Mouse (Mus musculus) testis, postnatal 14 days (tissue): Measurements from ENCODE around the gene Gm20388.
A peak's percentile ranks its signal among the peaks of the same experiment; 100 is the strongest.

ENCODE experiments used
- DNase-seq: peaks from one replicate; pipeline ENCODE4 v3.0.0; 2021; ENCODE audit warnings: low spot score

Gene Gm20388

GRCm38 (mm10) chr8:119910547-119911257 lies at the start of gene Gm20388:
Gene Gm20388, plus strand, starts transcription at chr8:119910841.
- DNase-seq: peak; percentile 89

GRCm38 (mm10) chr8:119861706-119862389 lies 48.8 kb upstream of the Gm20388 start, which contains the start of gene Klhl36:
Gene Klhl36, plus strand, starts transcription at chr8:119862266.
- DNase-seq: peak; percentile 96

GRCm38 (mm10) chr8:119862390-119862734 lies 48.3 kb upstream of the Gm20388 start:
- no peak for DNase-seq

- peak; percentile 74 for DNase-seq
Measured at GRCm38 (mm10) chr8:119862749-119863148, 47.9 kb upstream of the Gm20388 start.

GRCm38 (mm10) chr8:119869616-119870015 lies 41.0 kb upstream of the Gm20388 start:
- DNase-seq: peak; percentile 58

GRCm38 (mm10) chr8:119873181-119873580 lies 37.5 kb upstream of the Gm20388 start:
- DNase-seq: no peak

GRCm38 (mm10) chr8:119881301-119881700 lies 29.3 kb upstream of the Gm20388 start:
- no peak for DNase-seq

- no peak for DNase-seq
Measured at GRCm38 (mm10) chr8:119881917-119882316, 28.7 kb upstream of the Gm20388 start.

GRCm38 (mm10) chr8:119883281-119883680 lies 27.4 kb upstream of the Gm20388 start:
- DNase-seq: no peak

GRCm38 (mm10) chr8:119885612-119886011 lies 25.0 kb upstream of the Gm20388 start:
- no peak for DNase-seq

GRCm38 (mm10) chr8:119887130-119887529 lies 23.5 kb upstream of the Gm20388 start:
- no peak for DNase-seq

- no peak for DNase-seq
Measured at GRCm38 (mm10) chr8:119888012-119888411, 22.6 kb upstream of the Gm20388 start.

GRCm38 (mm10) chr8:119897069-119897468 lies 13.6 kb upstream of the Gm20388 start:
- DNase-seq: no peak

GRCm38 (mm10) chr8:119897933-119898332 lies 12.7 kb upstream of the Gm20388 start:
- no peak for DNase-seq

GRCm38 (mm10) chr8:119901349-119901748 lies 9.3 kb upstream of the Gm20388 start:
- no peak for DNase-seq

GRCm38 (mm10) chr8:119901952-119902351 lies 8.7 kb upstream of the Gm20388 start:
- DNase-seq: no peak

- no peak for DNase-seq
Measured at GRCm38 (mm10) chr8:119904323-119904911, 6.2 kb upstream of the Gm20388 start.

GRCm38 (mm10) chr8:119909944-119910546 lies 596 bp upstream of the Gm20388 start, which contains the start of gene Usp10:
Gene Usp10, plus strand, starts transcription at chr8:119910360.
- no peak for DNase-seq

GRCm38 (mm10) chr8:119911258-119911962 lies 769 bp downstream of the Gm20388 start:
- DNase-seq: no peak

GRCm38 (mm10) chr8:119912643-119913042 lies 2.0 kb downstream of the Gm20388 start:
- DNase-seq: no peak

- no peak for DNase-seq
Measured at GRCm38 (mm10) chr8:119913181-119913580, 2.5 kb downstream of the Gm20388 start.

GRCm38 (mm10) chr8:119914161-119914560 lies 3.5 kb downstream of the Gm20388 start:
- no peak for DNase-seq
